Mouse (Mus musculus): ENCODE results near the gene Cxcl15. TPM values are rescaled to one million over a fixed set of nuclear protein-coding genes. Genes with fewer than 3 reads are reported as not detected.
"Not testable (repeated sequence)": the region's sequence is repeated elsewhere in the genome, so short reads cannot be mapped to it uniquely, and the experiment has no call there.

Gene Cxcl15
- polyA plus RNA-seq, 1 experiment from 2014 or later, result 0.13 TPM

- H3K9me3 ChIP-seq, result no peaks in the 10 kb centered on the region
- no peak overlapping the region for H3K27ac ChIP-seq
- H3K4me3 ChIP-seq, result no peak overlapping the region
- ATAC-seq (ENCODE audit: insufficient number of reproducible peaks, insufficient read depth, low FRiP score, low TSS enrichment, low read depth), result no peak
- peaks cover 14% of the 10 kb centered on the region; the same call in 1 of the 2 replicates for H3K27me3 ChIP-seq
- H3K9ac ChIP-seq, result no peak overlapping the region
- 0 out of 2 replicates have a peak, but pooled peaks cover 6% of the 10 kb centered on the region for H3K4me1 ChIP-seq
- H3K4me2 ChIP-seq, result no peak overlapping the region
- WGBS, result 65% methylated on average over 3 of the region's 3 CpGs
- H3K36me3 ChIP-seq, result no peaks in the 10 kb centered on the region
Measured at GRCm38 (mm10) chr5:90771369-90771768, 23.0 kb upstream of the Cxcl15 start.

- 85% methylated on average over 16 of the region's 16 CpGs for WGBS
Measured at GRCm38 (mm10) chr5:90771880-90772653, 22.3 kb upstream of the Cxcl15 start, which contains the start of gene Pf4. TSS of gene Pf4 (plus strand) at chr5:90772435.

DNA sequence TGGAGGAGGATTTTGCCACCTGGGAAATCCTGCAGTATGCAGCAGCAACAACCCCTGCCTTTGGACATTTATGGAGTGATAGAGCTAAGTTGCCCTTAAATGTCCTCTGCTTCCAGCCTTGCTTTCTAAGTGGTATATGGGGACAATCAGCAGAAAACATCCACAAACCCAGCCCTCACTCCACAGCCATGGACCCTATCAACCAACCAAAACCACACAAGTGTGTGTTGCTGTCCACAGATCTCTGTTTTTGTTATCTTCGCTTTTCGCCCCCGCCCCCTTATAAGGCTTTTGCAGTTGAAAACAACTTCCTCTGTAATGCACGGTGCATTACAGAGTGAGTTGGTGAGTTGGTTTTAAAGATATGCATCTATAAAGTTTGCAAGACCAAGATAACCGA lies 18.8 kb upstream of the Cxcl15 start:
- H3K27ac ChIP-seq, result no peak overlapping the region
- no peaks in the 10 kb centered on the region for H3K36me3 ChIP-seq
- no peak overlapping the region for H3K4me3 ChIP-seq
- H3K4me1 ChIP-seq, result 0 out of 2 replicates have a peak, but pooled peaks cover 6% of the 10 kb centered on the region
- no peak overlapping the region for H3K4me2 ChIP-seq
- no peak for ATAC-seq (ENCODE audit: insufficient number of reproducible peaks, insufficient read depth, low FRiP score, low TSS enrichment, low read depth)
- WGBS, result 86% methylated on average over 5 of the region's 5 CpGs
- H3K27me3 ChIP-seq, result no peaks in the 10 kb centered on the region; the same call in 1 of the 2 replicates
- H3K9me3 ChIP-seq, result no peaks in the 10 kb centered on the region
- H3K9ac ChIP-seq, result no peak overlapping the region

More at GRCm38 (mm10) chr5:90771880-90772653, 22.3 kb upstream of the Cxcl15 start, which contains the start of gene Pf4:
- Histone ChIP-seq H3K36me3 (no peaks in the 10 kb centered on the region), H3K9ac (no peak within 1 kb of the TSS), H3K4me2 (no peak within 1 kb of the TSS), H3K27me3 (peaks cover 14% of the 10 kb centered on the region), H3K27ac (no peak within 1 kb of the TSS), H3K9me3 (no peaks in the 10 kb centered on the region), H3K4me1 (0 out of 2 replicates have a peak, but pooled peaks cover 6% of the 10 kb centered on the region), H3K4me3 (no peak within 1 kb of the TSS)
- ATAC-seq (ENCODE audit: insufficient number of reproducible peaks, insufficient read depth, low FRiP score, low TSS enrichment, low read depth), result no peak

GRCm38 (mm10) chr5:90777621-90778020 lies 16.7 kb upstream of the Cxcl15 start:
- H3K4me3 ChIP-seq, result no peak overlapping the region
- no peak for ATAC-seq (ENCODE audit: insufficient number of reproducible peaks, insufficient read depth, low FRiP score, low TSS enrichment, low read depth)
- no peaks in the 10 kb centered on the region; the same call in 1 of the 2 replicates for H3K27me3 ChIP-seq
- WGBS, result 84% methylated on average over 10 of the region's 10 CpGs
- H3K36me3 ChIP-seq, result no peaks in the 10 kb centered on the region
- no peak overlapping the region for H3K4me2 ChIP-seq
- H3K9me3 ChIP-seq, result no peaks in the 10 kb centered on the region
- no peak overlapping the region for H3K9ac ChIP-seq
- no peaks in the 10 kb centered on the region for H3K4me1 ChIP-seq
- H3K27ac ChIP-seq, result no peak overlapping the region

- H3K27ac ChIP-seq, result no peak overlapping the region
- no peaks in the 10 kb centered on the region for H3K4me1 ChIP-seq
- no peak overlapping the region for H3K4me2 ChIP-seq
- no peaks in the 10 kb centered on the region for H3K36me3 ChIP-seq
- H3K9ac ChIP-seq, result no peak overlapping the region
- no peak for ATAC-seq (ENCODE audit: insufficient number of reproducible peaks, insufficient read depth, low FRiP score, low TSS enrichment, low read depth)
- WGBS, result 81% methylated on average over 6 of the region's 6 CpGs
- no peak overlapping the region for H3K4me3 ChIP-seq
- H3K9me3 ChIP-seq, result no peaks in the 10 kb centered on the region
- H3K27me3 ChIP-seq, result no peaks in the 10 kb centered on the region; the same call in 1 of the 2 replicates
Measured at GRCm38 (mm10) chr5:90778856-90779255, 15.5 kb upstream of the Cxcl15 start.

- Histone ChIP-seq H3K27ac (no peak overlapping the region), H3K9ac (no peak overlapping the region), H3K9me3 (no peaks in the 10 kb centered on the region), H3K4me3 (no peak overlapping the region), H3K4me2 (no peak overlapping the region), H3K4me1 (peaks cover 8% of the 10 kb centered on the region; the same call in 1 of the 2 replicates), H3K36me3 (no peaks in the 10 kb centered on the region), H3K27me3 (peaks cover 11% of the 10 kb centered on the region; the same call in 1 of the 2 replicates)
- 78% methylated on average over 3 of the region's 3 CpGs for WGBS
- no peak for ATAC-seq (ENCODE audit: insufficient number of reproducible peaks, insufficient read depth, low FRiP score, low TSS enrichment, low read depth)
Measured at GRCm38 (mm10) chr5:90783697-90784096, 10.6 kb upstream of the Cxcl15 start.

GRCm38 (mm10) chr5:90785659-90786588 lies 8.4 kb upstream of the Cxcl15 start, which contains the start of gene Cxcl3:
TSS of gene Cxcl3 (plus strand) at chr5:90786103.
- H3K4me1 ChIP-seq, result peaks cover 12% of the 10 kb centered on the region
- no peaks in the 10 kb centered on the region for H3K9me3 ChIP-seq
- H3K4me3 ChIP-seq, result peak within 1 kb of the TSS; percentile 28
- 0 out of 2 replicates have a peak, but pooled peaks have one; percentile 23 for ATAC-seq (ENCODE audit: insufficient number of reproducible peaks, insufficient read depth, low FRiP score, low TSS enrichment, low read depth)
- peak within 1 kb of the TSS; percentile 59 for H3K9ac ChIP-seq
- no peak within 1 kb of the TSS for H3K27ac ChIP-seq
- no peaks in the 10 kb centered on the region for H3K36me3 ChIP-seq
- peaks cover 11% of the 10 kb centered on the region; the same call in 1 of the 2 replicates for H3K27me3 ChIP-seq
- WGBS, result 15% methylated on average over 26 of the region's 26 CpGs
- H3K4me2 ChIP-seq, result peak within 1 kb of the TSS; percentile 71

GRCm38 (mm10) chr5:90788114-90788513 lies 6.2 kb upstream of the Cxcl15 start:
- Histone ChIP-seq H3K36me3 (no peaks in the 10 kb centered on the region), H3K4me1 (peaks cover 12% of the 10 kb centered on the region), H3K9me3 (no peaks in the 10 kb centered on the region), H3K27ac (no peak overlapping the region), H3K4me2 (no peak overlapping the region), H3K27me3 (peaks cover 11% of the 10 kb centered on the region; the same call in 1 of the 2 replicates), H3K9ac (no peak overlapping the region), H3K4me3 (no peak overlapping the region)
- no peak for ATAC-seq (ENCODE audit: insufficient number of reproducible peaks, insufficient read depth, low FRiP score, low TSS enrichment, low read depth)
- 73% methylated on average over 4 of the region's 4 CpGs for WGBS

DNA sequence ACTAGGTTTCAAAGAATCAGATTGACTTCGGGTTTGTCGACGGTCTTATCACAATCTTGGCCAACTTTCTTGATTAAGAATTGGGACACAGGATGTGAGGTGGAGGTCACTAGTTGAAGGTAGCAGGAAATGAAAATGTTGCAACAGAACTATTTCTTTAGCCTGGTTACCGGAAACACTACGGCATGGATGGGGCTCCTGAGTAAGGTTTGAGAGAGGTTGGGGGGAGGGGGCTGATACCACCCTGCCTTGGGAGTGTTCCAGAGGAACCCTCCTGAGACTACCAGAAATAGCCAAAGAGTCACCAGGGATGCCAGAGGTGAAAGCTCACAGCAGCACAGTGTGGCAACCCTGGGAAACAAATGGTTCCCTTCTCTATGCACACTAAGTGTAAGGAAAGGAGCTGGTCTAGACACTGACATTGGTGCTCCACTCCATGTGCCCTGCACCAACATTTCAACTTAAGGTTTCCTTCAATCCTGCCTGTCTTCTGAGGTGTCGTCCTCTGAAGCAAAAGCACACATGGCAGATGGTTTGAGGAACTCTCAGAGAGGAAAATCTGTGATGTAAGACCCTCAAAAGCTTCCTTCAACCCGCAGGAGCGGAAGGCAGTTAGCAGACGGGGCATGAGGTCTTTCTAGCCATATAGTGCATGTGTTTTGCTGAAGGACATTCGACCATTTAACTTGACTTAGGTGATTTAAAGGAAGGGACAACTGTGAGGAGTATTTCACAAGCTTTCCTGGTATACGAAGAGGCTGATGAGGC lies 4.8 kb upstream of the Cxcl15 start:
- no peak for ATAC-seq (ENCODE audit: insufficient number of reproducible peaks, insufficient read depth, low FRiP score, low TSS enrichment, low read depth)
- Histone ChIP-seq H3K27me3 (peaks cover 11% of the 10 kb centered on the region; the same call in 1 of the 2 replicates), H3K36me3 (no peaks in the 10 kb centered on the region), H3K4me1 (peaks cover 17% of the 10 kb centered on the region), H3K27ac (no peak overlapping the region), H3K4me3 (no peak overlapping the region), H3K4me2 (no peak overlapping the region), H3K9ac (no peak overlapping the region), H3K9me3 (no peaks in the 10 kb centered on the region)
- WGBS, result 77% methylated on average over 11 of the region's 11 CpGs

GRCm38 (mm10) chr5:90790074-90790502 lies 4.2 kb upstream of the Cxcl15 start:
- H3K36me3 ChIP-seq, result no peaks in the 10 kb centered on the region
- no peak overlapping the region for H3K27ac ChIP-seq
- H3K27me3 ChIP-seq, result peaks cover 8% of the 10 kb centered on the region; the same call in 1 of the 2 replicates
- H3K9ac ChIP-seq, result no peak overlapping the region
- H3K4me2 ChIP-seq, result no peak overlapping the region
- H3K4me1 ChIP-seq, result peaks cover 18% of the 10 kb centered on the region
- 58% methylated on average over 8 of the region's 8 CpGs for WGBS
- no peaks in the 10 kb centered on the region for H3K9me3 ChIP-seq
- no peak overlapping the region for H3K4me3 ChIP-seq
- no peak for ATAC-seq (ENCODE audit: insufficient number of reproducible peaks, insufficient read depth, low FRiP score, low TSS enrichment, low read depth)

- not testable (repeated sequence) for H3K9ac ChIP-seq; H3K4me3 ChIP-seq; ATAC-seq (ENCODE audit: insufficient number of reproducible peaks, insufficient read depth, low FRiP score, low TSS enrichment, low read depth); H3K27me3 ChIP-seq; H3K9me3 ChIP-seq; H3K36me3 ChIP-seq; H3K4me1 ChIP-seq; H3K4me2 ChIP-seq; H3K27ac ChIP-seq
- 91% methylated on average over 2 of the region's 2 CpGs for WGBS
Measured at GRCm38 (mm10) chr5:90795392-90795791, 1.1 kb downstream of the Cxcl15 start.

All from embryonic facial prominence, embryonic 13.5 days (tissue).